Mouse (Mus musculus): ENCODE results near the gene Ascc3. TPM values are rescaled to one million over a fixed set of nuclear protein-coding genes. Genes with fewer than 3 reads are reported as not detected.
A peak's percentile ranks its signal among the peaks of the same experiment; 100 is the strongest.

Gene Ascc3
- polyA plus RNA-seq, 1 experiment from 2014 or later, result 23.0 TPM

DNA sequence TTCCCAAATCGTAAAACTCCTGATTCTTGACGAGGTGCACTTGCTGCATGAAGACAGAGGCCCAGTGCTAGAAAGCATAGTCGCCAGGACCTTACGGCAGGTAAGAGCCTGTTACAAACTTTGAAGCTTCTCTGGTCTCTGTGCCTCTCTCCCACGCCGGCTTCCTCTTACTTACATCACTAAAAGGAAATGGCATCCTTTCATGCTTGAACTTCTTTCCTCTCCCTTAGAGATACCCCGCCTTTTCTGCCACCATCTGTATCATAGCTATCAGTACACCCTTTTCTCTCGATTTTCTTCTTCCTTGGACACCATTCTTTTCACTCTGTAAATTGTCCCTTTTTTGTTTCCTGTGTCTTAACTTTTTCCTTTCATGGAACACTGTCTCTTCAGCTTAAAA, 58.1 kb downstream of the Ascc3 start:
- 86% methylated on average over 8 of the region's 8 CpGs for WGBS

DNA sequence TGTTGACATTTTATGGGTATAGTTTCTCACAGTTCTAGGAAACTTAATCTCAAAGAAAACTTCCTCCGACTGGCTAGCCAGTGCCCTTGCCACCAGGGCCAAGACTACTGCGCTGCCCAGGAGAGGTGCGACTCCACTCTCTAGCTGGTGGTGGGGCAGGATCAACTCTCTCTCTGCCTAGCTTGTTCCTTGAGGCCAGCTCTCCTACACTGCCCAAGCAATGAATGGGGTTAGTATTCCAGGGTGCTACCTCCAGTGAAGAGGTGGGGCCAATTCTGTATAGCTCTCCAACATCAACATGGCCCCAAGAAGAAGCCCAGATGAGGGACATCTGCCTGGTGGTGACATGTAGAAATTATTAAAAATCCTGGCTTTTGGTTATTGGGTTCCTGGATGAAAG, 61.1 kb downstream of the Ascc3 start:
- no peak overlapping the region for H3K9ac ChIP-seq (ENCODE audit: low read depth, low read length)
- no peak for DNase-seq (ENCODE audit: low spot score)
- ATAC-seq (ENCODE audit: low read depth), result no peak
- H3K27me3 ChIP-seq (replicated peaks; ENCODE audit: control insufficient read depth, insufficient read depth, low read length), result no peaks in the 10 kb centered on the region
- no peaks in the 10 kb centered on the region for H3K9me3 ChIP-seq (ENCODE audit: control insufficient read depth, low read length)
- no peak overlapping the region for H3K27ac ChIP-seq (replicated peaks; ENCODE audit: low read depth, low read length)
- WGBS, result 91% methylated on average over 3 of the region's 3 CpGs
- no peaks in the 10 kb centered on the region for H3K4me1 ChIP-seq (ENCODE audit: control insufficient read depth, insufficient read depth, low read length)
- H3K36me3 ChIP-seq (ENCODE audit: control insufficient read depth, insufficient read depth, low read length), result peaks cover 22% of the 10 kb centered on the region
- no peak overlapping the region for H3K4me2 ChIP-seq (ENCODE audit: low read depth, low read length)
- H3K4me3 ChIP-seq (ENCODE audit: low read depth, low read length), result no peak overlapping the region

More for the DNA sequence above, 58.1 kb downstream of the Ascc3 start:
- Histone ChIP-seq H3K9me3 (ENCODE audit: control insufficient read depth, low read length) (no peaks in the 10 kb centered on the region), H3K4me3 (ENCODE audit: low read depth, low read length) (no peak overlapping the region), H3K4me2 (ENCODE audit: low read depth, low read length) (no peak overlapping the region), H3K4me1 (ENCODE audit: control insufficient read depth, insufficient read depth, low read length) (no peaks in the 10 kb centered on the region), H3K27me3 (replicated peaks; ENCODE audit: control insufficient read depth, insufficient read depth, low read length) (no peaks in the 10 kb centered on the region), H3K27ac (replicated peaks; ENCODE audit: low read depth, low read length) (no peak overlapping the region), H3K9ac (ENCODE audit: low read depth, low read length) (no peak overlapping the region), H3K36me3 (ENCODE audit: control insufficient read depth, insufficient read depth, low read length) (peaks cover 31% of the 10 kb centered on the region)
- no peak for ATAC-seq (ENCODE audit: low read depth)
- DNase-seq (ENCODE audit: low spot score), result no peak

DNA sequence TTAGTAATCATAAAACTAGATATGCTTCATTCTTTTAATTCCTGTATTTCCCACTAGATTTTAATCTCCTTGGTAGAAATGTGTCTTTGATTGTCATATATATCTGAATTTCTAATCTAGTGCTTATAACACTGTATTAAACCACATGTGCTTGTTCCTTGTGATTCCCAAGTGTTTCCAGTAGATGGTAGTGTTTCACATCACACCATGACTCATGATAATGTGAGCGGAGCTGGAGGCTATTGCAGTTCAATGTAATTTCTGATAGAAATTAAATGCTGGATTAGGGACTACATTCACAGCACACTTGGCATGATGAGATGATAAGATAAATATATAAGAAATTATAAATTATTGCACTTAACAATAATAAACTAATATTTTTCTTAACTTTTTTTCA, 64.9 kb downstream of the Ascc3 start:
- H3K4me1 ChIP-seq (ENCODE audit: control insufficient read depth, insufficient read depth, low read length), result no peaks in the 10 kb centered on the region
- H3K9me3 ChIP-seq (ENCODE audit: control insufficient read depth, low read length), result no peaks in the 10 kb centered on the region
- H3K4me2 ChIP-seq (ENCODE audit: low read depth, low read length), result no peak overlapping the region
- WGBS, result 46% methylated on average over 1 of the region's 1 CpGs
- no peaks in the 10 kb centered on the region for H3K27me3 ChIP-seq (replicated peaks; ENCODE audit: control insufficient read depth, insufficient read depth, low read length)
- peaks cover 16% of the 10 kb centered on the region; the same call in 1 of the 2 replicates for H3K36me3 ChIP-seq (ENCODE audit: control insufficient read depth, insufficient read depth, low read length)
- H3K4me3 ChIP-seq (ENCODE audit: low read depth, low read length), result no peak overlapping the region
- H3K9ac ChIP-seq (ENCODE audit: low read depth, low read length), result no peak overlapping the region
- ATAC-seq (ENCODE audit: low read depth) (0 out of 2 replicates have a peak, but pooled peaks have one; percentile 41), DNase-seq (ENCODE audit: low spot score) (peak; percentile 47)
- no peak overlapping the region for H3K27ac ChIP-seq (replicated peaks; ENCODE audit: low read depth, low read length)

DNA sequence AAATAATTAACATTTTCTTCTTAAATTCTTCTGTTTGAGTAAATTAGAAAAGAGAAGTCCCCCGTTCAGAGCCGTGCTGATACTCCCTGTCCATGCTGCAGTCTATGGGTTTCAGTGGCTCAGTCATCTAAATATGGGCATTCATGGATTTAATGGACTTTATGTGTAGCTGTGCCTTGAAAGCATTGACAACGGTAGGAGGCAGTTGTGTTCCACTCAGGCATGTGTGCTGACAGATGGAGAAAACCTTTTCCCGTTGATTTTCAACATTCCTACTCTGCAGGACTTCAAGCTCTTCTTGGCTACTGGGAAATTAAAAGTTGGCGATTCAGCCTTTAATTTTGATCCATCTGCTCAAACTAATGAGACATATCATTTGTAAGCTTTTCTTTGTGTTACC, 79.0 kb downstream of the Ascc3 start:
- no peak for ATAC-seq (ENCODE audit: low read depth)
- DNase-seq (ENCODE audit: low spot score), result no peak
- Histone ChIP-seq H3K4me2 (ENCODE audit: low read depth, low read length) (no peak overlapping the region), H3K36me3 (ENCODE audit: control insufficient read depth, insufficient read depth, low read length) (no peaks in the 10 kb centered on the region), H3K27ac (replicated peaks; ENCODE audit: low read depth, low read length) (no peak overlapping the region), H3K9ac (ENCODE audit: low read depth, low read length) (no peak overlapping the region), H3K4me3 (ENCODE audit: low read depth, low read length) (no peak overlapping the region), H3K27me3 (replicated peaks; ENCODE audit: control insufficient read depth, insufficient read depth, low read length) (no peaks in the 10 kb centered on the region), H3K9me3 (ENCODE audit: control insufficient read depth, low read length) (peaks cover 3% of the 10 kb centered on the region; the same call in 1 of the 2 replicates), H3K4me1 (ENCODE audit: control insufficient read depth, insufficient read depth, low read length) (no peaks in the 10 kb centered on the region)
- 77% methylated on average over 5 of the region's 5 CpGs for WGBS

DNA sequence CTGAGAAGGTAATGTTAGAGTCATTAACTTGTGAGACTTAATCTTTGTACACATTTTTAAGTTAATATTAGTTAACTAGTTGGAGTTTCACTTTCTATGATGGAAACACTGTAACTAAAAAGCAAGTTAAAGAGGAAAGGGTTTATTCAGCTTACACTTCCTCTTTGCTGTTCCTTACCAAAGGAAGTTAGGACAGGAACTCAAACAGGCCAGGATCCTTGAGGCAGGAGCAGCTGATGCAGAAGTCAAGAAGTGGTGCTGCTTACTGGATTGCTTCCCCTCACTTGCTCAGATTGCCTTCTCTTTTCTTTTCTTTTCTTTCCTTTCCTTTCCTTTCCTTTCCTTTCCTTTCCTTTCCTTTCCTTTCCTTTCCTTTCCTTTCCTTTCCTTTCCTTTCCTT, 97.9 kb downstream of the Ascc3 start:
- H3K4me1 ChIP-seq (ENCODE audit: control insufficient read depth, insufficient read depth, low read length), result no peaks in the 10 kb centered on the region
- no peak for ATAC-seq (ENCODE audit: low read depth)
- H3K36me3 ChIP-seq (ENCODE audit: control insufficient read depth, insufficient read depth, low read length), result no peaks in the 10 kb centered on the region
- H3K4me2 ChIP-seq (ENCODE audit: low read depth, low read length), result no peak overlapping the region
- H3K27ac ChIP-seq (replicated peaks; ENCODE audit: low read depth, low read length), result no peak overlapping the region
- DNase-seq (ENCODE audit: low spot score), result no peak
- H3K9me3 ChIP-seq (ENCODE audit: control insufficient read depth, low read length), result no peaks in the 10 kb centered on the region
- no peak overlapping the region for H3K4me3 ChIP-seq (ENCODE audit: low read depth, low read length)
- H3K27me3 ChIP-seq (replicated peaks; ENCODE audit: control insufficient read depth, insufficient read depth, low read length), result no peaks in the 10 kb centered on the region
- no peak overlapping the region for H3K9ac ChIP-seq (ENCODE audit: low read depth, low read length)

DNA sequence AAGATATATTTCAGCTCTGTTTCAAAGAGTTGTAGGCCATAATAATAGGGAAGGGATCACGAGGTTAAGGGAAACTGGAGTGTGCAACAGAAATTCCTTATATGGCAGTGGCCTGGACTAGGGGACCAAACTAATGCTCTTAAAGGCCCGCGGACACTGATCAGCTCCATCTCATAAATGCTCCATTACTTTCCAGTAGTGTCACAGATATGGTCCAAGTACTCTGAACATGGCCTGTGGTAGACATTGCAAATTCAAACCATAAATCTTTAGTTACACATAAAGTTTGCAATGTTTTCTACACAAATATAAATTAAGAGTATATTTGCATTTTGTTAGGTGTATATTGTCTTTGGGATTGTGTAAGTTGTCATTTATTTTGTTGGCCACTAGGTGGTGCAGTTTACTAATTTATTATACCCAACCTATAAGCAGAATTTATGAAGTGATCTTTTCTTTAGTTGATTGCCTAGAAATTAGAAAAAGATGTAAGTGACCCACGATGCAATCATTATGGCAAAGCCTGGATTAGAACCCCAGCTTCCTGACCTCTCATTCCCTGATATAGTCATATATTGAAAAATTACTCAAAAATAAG, 106.5 kb downstream of the Ascc3 start:
- Histone ChIP-seq H3K4me2 (ENCODE audit: low read depth, low read length) (no peak overlapping the region), H3K9ac (ENCODE audit: low read depth, low read length) (no peak overlapping the region), H3K27me3 (replicated peaks; ENCODE audit: control insufficient read depth, insufficient read depth, low read length) (no peaks in the 10 kb centered on the region), H3K36me3 (ENCODE audit: control insufficient read depth, insufficient read depth, low read length) (0 out of 2 replicates have a peak, but pooled peaks cover 8% of the 10 kb centered on the region), H3K4me1 (ENCODE audit: control insufficient read depth, insufficient read depth, low read length) (no peaks in the 10 kb centered on the region), H3K4me3 (ENCODE audit: low read depth, low read length) (no peak overlapping the region), H3K27ac (replicated peaks; ENCODE audit: low read depth, low read length) (no peak overlapping the region), H3K9me3 (ENCODE audit: control insufficient read depth, low read length) (no peaks in the 10 kb centered on the region)
- DNase-seq (ENCODE audit: low spot score), result peak; percentile 50
- 53% methylated on average over 4 of the region's 4 CpGs for WGBS
- ATAC-seq (ENCODE audit: low read depth), result 0 out of 2 replicates have a peak, but pooled peaks have one; percentile 37

DNA sequence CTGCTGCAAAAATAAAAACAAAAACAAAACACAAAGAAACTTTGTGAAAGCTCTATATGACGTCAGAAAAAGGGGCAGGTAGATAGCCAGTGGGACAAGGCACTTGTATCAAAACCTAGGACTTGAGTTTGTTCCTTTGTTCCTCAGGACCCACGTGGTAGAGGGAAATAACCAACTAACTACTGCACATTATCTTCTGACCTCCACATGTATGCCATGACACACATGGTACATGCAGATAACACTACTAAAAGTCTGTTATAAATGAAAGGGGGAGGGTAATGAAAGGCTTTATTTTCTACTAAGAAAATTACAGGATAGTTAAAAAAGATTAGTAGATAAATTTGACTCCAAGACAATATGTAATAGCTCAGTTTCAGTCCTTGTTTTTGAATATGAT, 109.3 kb downstream of the Ascc3 start:
- Histone ChIP-seq H3K4me3 (ENCODE audit: low read depth, low read length) (no peak overlapping the region), H3K36me3 (ENCODE audit: control insufficient read depth, insufficient read depth, low read length) (0 out of 2 replicates have a peak, but pooled peaks cover 8% of the 10 kb centered on the region), H3K9me3 (ENCODE audit: control insufficient read depth, low read length) (no peaks in the 10 kb centered on the region), H3K27me3 (replicated peaks; ENCODE audit: control insufficient read depth, insufficient read depth, low read length) (no peaks in the 10 kb centered on the region), H3K4me2 (ENCODE audit: low read depth, low read length) (no peak overlapping the region), H3K4me1 (ENCODE audit: control insufficient read depth, insufficient read depth, low read length) (no peaks in the 10 kb centered on the region), H3K9ac (ENCODE audit: low read depth, low read length) (no peak overlapping the region), H3K27ac (replicated peaks; ENCODE audit: low read depth, low read length) (no peak overlapping the region)
- ATAC-seq (ENCODE audit: low read depth) (no peak), DNase-seq (ENCODE audit: low spot score) (no peak)
- 66% methylated on average over 2 of the region's 2 CpGs for WGBS

DNA sequence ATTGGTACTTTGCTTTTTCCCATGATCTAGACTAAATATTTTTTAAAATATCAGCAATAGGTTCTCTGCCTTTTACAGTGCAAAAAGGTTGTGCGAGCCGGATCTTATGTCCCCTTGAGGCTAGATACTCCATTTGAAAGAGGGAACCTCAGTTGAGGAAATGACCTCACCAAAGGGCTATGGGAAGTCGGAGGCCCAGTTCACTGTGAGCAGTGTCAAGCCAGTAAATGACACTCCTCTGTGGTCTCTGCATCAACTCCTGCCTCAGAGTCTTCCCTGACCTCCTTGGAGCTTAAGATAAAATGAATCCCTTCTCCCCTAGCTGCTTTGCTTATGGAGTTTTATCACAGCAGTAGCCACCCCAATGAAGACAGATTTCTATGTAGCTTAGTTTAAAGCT, 109.9 kb downstream of the Ascc3 start:
- Histone ChIP-seq H3K4me3 (ENCODE audit: low read depth, low read length) (no peak overlapping the region), H3K9me3 (ENCODE audit: control insufficient read depth, low read length) (no peaks in the 10 kb centered on the region), H3K4me2 (ENCODE audit: low read depth, low read length) (no peak overlapping the region), H3K27me3 (replicated peaks; ENCODE audit: control insufficient read depth, insufficient read depth, low read length) (no peaks in the 10 kb centered on the region), H3K27ac (replicated peaks; ENCODE audit: low read depth, low read length) (no peak overlapping the region), H3K4me1 (ENCODE audit: control insufficient read depth, insufficient read depth, low read length) (no peaks in the 10 kb centered on the region), H3K9ac (ENCODE audit: low read depth, low read length) (no peak overlapping the region), H3K36me3 (ENCODE audit: control insufficient read depth, insufficient read depth, low read length) (0 out of 2 replicates have a peak, but pooled peaks cover 8% of the 10 kb centered on the region)
- no peak for DNase-seq (ENCODE audit: low spot score)
- no peak for ATAC-seq (ENCODE audit: low read depth)
- WGBS, result 64% methylated on average over 3 of the region's 3 CpGs

DNA sequence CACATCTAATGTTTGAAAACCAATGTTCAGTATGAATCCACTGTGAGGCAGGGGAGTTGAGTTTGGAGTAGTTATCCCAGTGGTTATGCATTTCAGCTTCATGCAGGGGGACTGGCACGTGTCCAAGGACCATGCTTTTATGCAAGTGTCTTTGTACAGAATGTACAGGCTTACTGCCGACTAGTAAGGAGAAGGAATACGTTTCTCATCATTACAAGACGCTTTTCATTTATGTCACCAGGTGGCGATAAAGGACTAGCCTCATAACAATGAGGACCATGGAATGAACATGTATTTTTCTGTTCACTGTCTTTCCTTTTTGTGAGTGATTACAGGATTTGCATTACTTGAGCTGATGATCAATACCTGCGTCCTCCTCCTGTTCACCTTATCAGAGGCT, 111.7 kb downstream of the Ascc3 start:
- DNase-seq (ENCODE audit: low spot score), result peak; percentile 88
- H3K4me2 ChIP-seq (ENCODE audit: low read depth, low read length), result no peak overlapping the region
- H3K27me3 ChIP-seq (replicated peaks; ENCODE audit: control insufficient read depth, insufficient read depth, low read length), result no peaks in the 10 kb centered on the region
- H3K4me1 ChIP-seq (ENCODE audit: control insufficient read depth, insufficient read depth, low read length), result no peaks in the 10 kb centered on the region
- H3K36me3 ChIP-seq (ENCODE audit: control insufficient read depth, insufficient read depth, low read length), result 0 out of 2 replicates have a peak, but pooled peaks cover 8% of the 10 kb centered on the region
- WGBS, result 13% methylated on average over 6 of the region's 6 CpGs
- H3K4me3 ChIP-seq (ENCODE audit: low read depth, low read length), result no peak overlapping the region
- no peak overlapping the region for H3K9ac ChIP-seq (ENCODE audit: low read depth, low read length)
- H3K9me3 ChIP-seq (ENCODE audit: control insufficient read depth, low read length), result no peaks in the 10 kb centered on the region
- H3K27ac ChIP-seq (replicated peaks; ENCODE audit: low read depth, low read length), result no peak overlapping the region
- ATAC-seq (ENCODE audit: low read depth), result peak; percentile 86

All from embryonic facial prominence, embryonic 14.5 days (tissue).